Mouse (Mus musculus): Measurements from ENCODE around the gene Ddx43. TPM values are rescaled to one million over a fixed set of nuclear protein-coding genes. Genes with fewer than 3 reads are reported as not detected.

Gene Ddx43
- polyA plus RNA-seq, 1 experiment from 2014 or later: 0.27 TPM

GRCm38 (mm10) chr9:78374885-78375389 is 20.6 kb upstream of the Ddx43 start:
- no peaks in the 10 kb centered on the region for H3K9me3 ChIP-seq
- H3K4me2 ChIP-seq: no peak overlapping the region
- no peak overlapping the region for H3K27ac ChIP-seq (replicated peaks)
- no peak overlapping the region for H3K9ac ChIP-seq
- H3K4me3 ChIP-seq: no peak overlapping the region
- peaks cover 16% of the 10 kb centered on the region for H3K4me1 ChIP-seq
- no peaks in the 10 kb centered on the region for H3K36me3 ChIP-seq
- peaks cover 16% of the 10 kb centered on the region for H3K27me3 ChIP-seq (replicated peaks)
- 59% methylated on average over 1 of the region's 1 CpGs for WGBS
- no peak for ATAC-seq (ENCODE audit: extremely low read depth, insufficient number of reproducible peaks, low FRiP score, low TSS enrichment)

DNA sequence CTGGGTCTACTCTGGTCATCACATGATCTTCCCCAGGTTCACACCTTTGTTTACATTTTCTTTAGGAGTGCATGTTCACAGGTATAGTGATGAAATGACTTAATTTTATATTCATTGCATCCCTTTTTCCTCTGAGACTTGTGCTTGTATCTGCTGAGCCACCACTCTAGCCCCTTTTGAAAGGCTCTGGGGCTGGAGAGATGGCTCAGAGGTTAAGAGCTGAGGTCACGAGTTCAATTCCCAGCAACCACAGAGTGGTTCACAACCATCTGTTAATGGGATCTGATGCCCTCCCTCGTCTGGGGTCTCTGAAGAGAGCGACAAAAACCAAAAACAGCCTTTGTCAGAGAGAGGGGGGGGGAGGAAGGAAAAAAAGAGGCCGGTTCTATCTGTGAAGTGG is 20.1 kb upstream of the Ddx43 start:
- no peak for ATAC-seq (ENCODE audit: extremely low read depth, insufficient number of reproducible peaks, low FRiP score, low TSS enrichment)
- 67% methylated on average over 4 of the region's 4 CpGs for WGBS

GRCm38 (mm10) chr9:78377546-78377945 is 18.0 kb upstream of the Ddx43 start:
- 36% methylated on average over 8 of the region's 8 CpGs for WGBS
- H3K4me1 ChIP-seq: peaks cover 16% of the 10 kb centered on the region
- H3K4me2 ChIP-seq: peak overlapping the region; percentile 77
- no peak overlapping the region for H3K9ac ChIP-seq
- H3K9me3 ChIP-seq: no peaks in the 10 kb centered on the region
- no peak for ATAC-seq (ENCODE audit: extremely low read depth, insufficient number of reproducible peaks, low FRiP score, low TSS enrichment)
- no peak overlapping the region for H3K27ac ChIP-seq (replicated peaks)
- peaks cover 22% of the 10 kb centered on the region for H3K27me3 ChIP-seq (replicated peaks)
- no peaks in the 10 kb centered on the region for H3K36me3 ChIP-seq
- H3K4me3 ChIP-seq: peak overlapping the region; percentile 46; the same call in 1 of the 2 replicates

More for the DNA sequence above, 20.1 kb upstream of the Ddx43 start:
- Histone ChIP-seq H3K36me3 (no peaks in the 10 kb centered on the region), H3K4me2 (no peak overlapping the region), H3K4me3 (no peak overlapping the region), H3K9me3 (no peaks in the 10 kb centered on the region), H3K4me1 (peaks cover 16% of the 10 kb centered on the region), H3K27me3 (replicated peaks) (peaks cover 21% of the 10 kb centered on the region), H3K27ac (replicated peaks) (no peak overlapping the region), H3K9ac (no peak overlapping the region)

- Histone ChIP-seq H3K4me1 (peaks cover 12% of the 10 kb centered on the region), H3K27ac (replicated peaks) (no peak within 1 kb of the TSS), H3K9me3 (no peaks in the 10 kb centered on the region), H3K27me3 (replicated peaks) (peaks cover 22% of the 10 kb centered on the region), H3K9ac (peak within 1 kb of the TSS; percentile 73), H3K4me2 (peak within 1 kb of the TSS; percentile 77), H3K36me3 (no peaks in the 10 kb centered on the region), H3K4me3 (peak within 1 kb of the TSS; percentile 46)
- ATAC-seq (ENCODE audit: extremely low read depth, insufficient number of reproducible peaks, low FRiP score, low TSS enrichment): no peak; the same call in 1 of the 2 replicates
- 5% methylated on average over 23 of the region's 23 CpGs for WGBS
These were observed 17.3 kb upstream of the Ddx43 start, which contains the start of gene Ooep for GRCm38 (mm10) chr9:78378113-78378785. Gene Ooep, minus strand, starts transcription at chr9:78378725.

- no peak overlapping the region for H3K4me2 ChIP-seq
- no peak overlapping the region for H3K27ac ChIP-seq (replicated peaks)
- H3K4me3 ChIP-seq: no peak overlapping the region
- peaks cover 1% of the 10 kb centered on the region for H3K27me3 ChIP-seq (replicated peaks)
- H3K9me3 ChIP-seq: no peaks in the 10 kb centered on the region
- H3K9ac ChIP-seq: no peak overlapping the region
- 52% methylated on average over 3 of the region's 3 CpGs for WGBS
- no peaks in the 10 kb centered on the region for H3K4me1 ChIP-seq
- ATAC-seq (ENCODE audit: extremely low read depth, insufficient number of reproducible peaks, low FRiP score, low TSS enrichment): no peak
- H3K36me3 ChIP-seq: no peaks in the 10 kb centered on the region
These were observed 9.7 kb upstream of the Ddx43 start for GRCm38 (mm10) chr9:78385893-78386292.

- no peaks in the 10 kb centered on the region for H3K36me3 ChIP-seq
- no peak for ATAC-seq (ENCODE audit: extremely low read depth, insufficient number of reproducible peaks, low FRiP score, low TSS enrichment)
- H3K9me3 ChIP-seq: no peaks in the 10 kb centered on the region
- no peak overlapping the region for H3K4me3 ChIP-seq
- H3K4me2 ChIP-seq: no peak overlapping the region
- 78% methylated on average over 7 of the region's 7 CpGs for WGBS
- no peak overlapping the region for H3K27ac ChIP-seq (replicated peaks)
- no peak overlapping the region for H3K9ac ChIP-seq
- no peaks in the 10 kb centered on the region for H3K4me1 ChIP-seq
- peaks cover 12% of the 10 kb centered on the region for H3K27me3 ChIP-seq (replicated peaks)
These were observed 8.6 kb upstream of the Ddx43 start for GRCm38 (mm10) chr9:78386947-78387346.

DNA sequence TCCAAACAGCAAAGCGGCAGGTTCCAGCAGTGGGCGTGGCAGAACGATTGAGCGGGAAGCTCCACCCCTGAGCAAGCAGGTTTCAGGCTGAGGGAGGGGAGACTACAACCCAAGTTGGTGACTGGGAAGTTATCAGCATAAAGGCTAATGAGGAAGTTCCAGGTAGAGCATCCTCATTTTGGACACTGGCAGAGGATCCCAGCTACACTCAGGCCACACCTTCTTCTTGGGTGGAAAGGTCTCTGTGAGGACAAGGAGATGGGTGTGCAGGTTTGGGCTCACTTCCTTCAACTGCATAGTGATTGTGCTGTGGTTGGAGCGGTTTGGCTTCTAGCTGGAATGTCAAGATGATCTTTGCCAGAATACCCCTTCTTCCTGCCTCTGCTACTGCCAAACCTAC is 5.6 kb upstream of the Ddx43 start:
- H3K27me3 ChIP-seq (replicated peaks): peaks cover 42% of the 10 kb centered on the region
- H3K4me3 ChIP-seq: no peak overlapping the region
- H3K4me2 ChIP-seq: no peak overlapping the region
- no peaks in the 10 kb centered on the region for H3K36me3 ChIP-seq
- no peaks in the 10 kb centered on the region for H3K9me3 ChIP-seq
- 27% methylated on average over 5 of the region's 5 CpGs for WGBS
- no peak overlapping the region for H3K9ac ChIP-seq
- H3K4me1 ChIP-seq: no peaks in the 10 kb centered on the region
- no peak for ATAC-seq (ENCODE audit: extremely low read depth, insufficient number of reproducible peaks, low FRiP score, low TSS enrichment)
- H3K27ac ChIP-seq (replicated peaks): no peak overlapping the region

GRCm38 (mm10) chr9:78393741-78394140 is 1.8 kb upstream of the Ddx43 start:
- no peaks in the 10 kb centered on the region for H3K9me3 ChIP-seq
- H3K27me3 ChIP-seq (replicated peaks): peaks cover 76% of the 10 kb centered on the region
- H3K4me3 ChIP-seq: no peak overlapping the region
- no peak overlapping the region for H3K4me2 ChIP-seq
- 73% methylated on average over 10 of the region's 10 CpGs for WGBS
- H3K36me3 ChIP-seq: no peaks in the 10 kb centered on the region
- ATAC-seq (ENCODE audit: extremely low read depth, insufficient number of reproducible peaks, low FRiP score, low TSS enrichment): no peak
- H3K4me1 ChIP-seq: peaks cover 13% of the 10 kb centered on the region
- no peak overlapping the region for H3K27ac ChIP-seq (replicated peaks)
- H3K9ac ChIP-seq: no peak overlapping the region

GRCm38 (mm10) chr9:78394602-78395001 is 975 bp upstream of the Ddx43 start:
- 58% methylated on average over 7 of the region's 7 CpGs for WGBS
- Histone ChIP-seq H3K27me3 (replicated peaks) (peaks cover 83% of the 10 kb centered on the region), H3K27ac (replicated peaks) (no peak overlapping the region), H3K4me1 (peaks cover 13% of the 10 kb centered on the region), H3K36me3 (no peaks in the 10 kb centered on the region), H3K4me2 (no peak overlapping the region), H3K9ac (no peak overlapping the region), H3K4me3 (no peak overlapping the region), H3K9me3 (no peaks in the 10 kb centered on the region)
- no peak for ATAC-seq (ENCODE audit: extremely low read depth, insufficient number of reproducible peaks, low FRiP score, low TSS enrichment)

- Histone ChIP-seq H3K27me3 (replicated peaks) (peaks cover 84% of the 10 kb centered on the region), H3K4me2 (peak overlapping the region; percentile 76), H3K36me3 (no peaks in the 10 kb centered on the region), H3K4me1 (peaks cover 13% of the 10 kb centered on the region), H3K4me3 (peak overlapping the region; percentile 55), H3K27ac (replicated peaks) (no peak overlapping the region), H3K9me3 (no peaks in the 10 kb centered on the region), H3K9ac (no peak overlapping the region)
- WGBS: 33% methylated on average over 11 of the region's 11 CpGs
- ATAC-seq (ENCODE audit: extremely low read depth, insufficient number of reproducible peaks, low FRiP score, low TSS enrichment): no peak
These were observed 340 bp upstream of the Ddx43 start for GRCm38 (mm10) chr9:78395244-78395629.

- Histone ChIP-seq H3K27ac (replicated peaks) (no peak overlapping the region), H3K4me1 (peaks cover 13% of the 10 kb centered on the region), H3K9me3 (no peaks in the 10 kb centered on the region), H3K4me2 (peak overlapping the region; percentile 76), H3K9ac (no peak overlapping the region), H3K36me3 (no peaks in the 10 kb centered on the region), H3K27me3 (replicated peaks) (peaks cover 77% of the 10 kb centered on the region), H3K4me3 (peak overlapping the region; percentile 55)
- 56% methylated on average over 9 of the region's 9 CpGs for WGBS
- no peak for ATAC-seq (ENCODE audit: extremely low read depth, insufficient number of reproducible peaks, low FRiP score, low TSS enrichment)
These were observed 940 bp downstream of the Ddx43 start for GRCm38 (mm10) chr9:78396517-78396916.

DNA sequence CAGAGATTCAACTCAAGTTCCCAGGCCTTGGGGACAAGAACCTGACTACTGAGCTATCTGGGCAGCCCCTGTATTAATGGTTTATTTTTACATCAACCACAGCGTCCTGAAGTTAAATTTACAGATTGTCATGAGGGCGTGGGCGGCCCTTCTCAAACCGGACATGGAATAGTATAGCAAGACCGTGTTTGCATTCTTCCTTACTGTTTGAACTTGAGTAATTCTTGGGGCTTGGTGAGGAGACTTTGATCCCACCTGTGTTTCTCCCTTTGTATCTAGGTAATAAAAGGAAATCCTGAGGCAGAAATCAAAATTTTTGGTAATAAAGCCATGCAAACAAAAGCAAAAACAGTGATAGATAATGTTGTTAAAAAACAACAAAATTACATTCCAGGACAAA is 5.0 kb downstream of the Ddx43 start:
- Histone ChIP-seq H3K4me3 (no peak overlapping the region), H3K4me2 (no peak overlapping the region), H3K9me3 (no peaks in the 10 kb centered on the region), H3K27ac (replicated peaks) (no peak overlapping the region), H3K36me3 (no peaks in the 10 kb centered on the region), H3K27me3 (replicated peaks) (peaks cover 37% of the 10 kb centered on the region), H3K4me1 (peaks cover 9% of the 10 kb centered on the region), H3K9ac (no peak overlapping the region)
- 78% methylated on average over 5 of the region's 5 CpGs for WGBS
- ATAC-seq (ENCODE audit: extremely low read depth, insufficient number of reproducible peaks, low FRiP score, low TSS enrichment): no peak
